Mouse (Mus musculus): ENCODE measurements around the gene Rell1. TPM values are rescaled to one million over a fixed set of nuclear protein-coding genes. Genes with fewer than 3 reads are reported as not detected.

Gene Rell1
- total RNA-seq (2023): 10 to 100 TPM; 44.0 to 49.6 TPM

DNA sequence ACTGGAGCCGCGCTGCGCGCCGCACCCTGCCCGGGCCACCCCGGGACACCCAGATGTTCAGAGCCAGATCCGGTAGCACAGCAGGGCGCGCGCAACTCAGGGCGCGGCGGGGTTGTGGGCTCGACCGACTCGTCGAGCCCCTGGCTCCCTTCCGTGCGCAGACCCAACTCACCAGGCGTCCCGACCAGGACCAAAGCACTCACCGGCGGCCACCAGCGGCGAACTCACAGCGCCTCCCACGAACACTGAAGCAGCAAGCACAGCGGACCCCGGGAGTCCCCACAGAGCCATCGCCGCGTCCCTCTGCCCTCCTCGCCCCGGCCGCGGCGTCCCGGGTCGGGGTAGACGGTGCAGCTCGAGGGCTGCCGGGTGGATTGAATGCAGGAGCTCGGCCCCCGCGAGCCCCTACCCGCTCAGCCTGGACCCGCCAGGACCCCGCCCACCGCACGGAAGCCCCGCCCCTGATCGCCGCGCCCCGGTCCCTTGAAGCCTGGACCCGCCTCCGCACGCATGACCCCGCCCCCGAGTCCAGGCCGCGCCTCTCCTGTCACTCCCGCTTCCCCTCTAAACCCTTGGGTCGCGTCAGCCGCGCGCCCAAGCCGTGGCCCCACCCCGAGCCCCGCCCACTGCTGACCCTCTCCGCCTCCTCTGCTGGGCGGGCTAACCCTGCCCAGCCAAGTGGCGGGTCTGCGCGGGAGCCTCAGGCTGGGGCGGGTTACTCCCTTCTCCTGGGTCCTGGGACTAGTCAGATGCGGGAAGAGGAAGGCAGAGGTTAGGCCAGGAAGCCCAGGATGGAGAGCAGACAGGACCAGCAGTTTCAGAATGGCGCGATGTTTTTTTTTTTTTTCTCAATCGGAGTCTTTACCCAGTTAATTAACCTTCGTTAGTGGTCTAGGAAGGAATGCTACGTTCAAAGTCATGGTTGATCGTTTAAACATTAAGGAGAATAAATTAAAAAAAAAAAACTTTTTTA is at the start of gene Rell1:
TSS of gene Rell1 (minus strand) at position 455 of the 973 bp plus-strand sequence.

Other genes starting within 250 kb of the Rell1 start
- 1 to 10 TPM; 3.2 to 3.3 TPM for gene 0610040J01Rik, start 156.5 kb downstream of the Rell1 start, total RNA-seq (2023)
- 10 to 100 TPM; 29.5 to 33.4 TPM for gene Pgm2, start 124.1 kb upstream of the Rell1 start, total RNA-seq (2023)
- gene Tbc1d1, start 187.4 kb upstream of the Rell1 start, total RNA-seq (2023): 10 to 100 TPM; 60.9 to 62.3 TPM

Measured in neutrophil, adult 83 days (primary cell).